Mouse (Mus musculus) neural tube, embryonic 15.5 days (tissue): Measurements from ENCODE around the gene Stab2. TPM values are rescaled to one million over a fixed set of nuclear protein-coding genes. Genes with fewer than 3 reads are reported as not detected.

Experiments used
- ATAC-seq: fragments of 200-750 bp; cut with Nextera tagmentation; 2 replicates; pipeline ENCODE4 v1.8.0; 2017; ENCODE audit warnings: mild to moderate bottlenecking, moderate TSS enrichment, moderate library complexity; ENCODE audit not compliant: low FRiP score
- H3K27ac ChIP-seq: fragments of 300-500 bp; sonication (generic); replicated peaks from 2 replicates; pipeline ENCODE4 v1.5.1; 2015; ENCODE audit warnings: mild to moderate bottlenecking, inconsistent platforms
- H3K27me3 ChIP-seq: fragments of 300-500 bp; sonication (generic); replicated peaks from 2 replicates; pipeline ENCODE4 v1.6.1; 2015; ENCODE audit warnings: inconsistent platforms
- H3K36me3 ChIP-seq: fragments of 300-500 bp; sonication (generic); 2 replicates; pipeline ENCODE4 v1.6.1; 2015; ENCODE audit warnings: inconsistent platforms
- H3K4me1 ChIP-seq: fragments of 300-500 bp; sonication (generic); 2 replicates; pipeline ENCODE4 v1.6.1; 2015; ENCODE audit warnings: inconsistent platforms
- H3K4me2 ChIP-seq: fragments of 300-500 bp; sonication (generic); 2 replicates; pipeline ENCODE4 v1.6.1; 2015; ENCODE audit warnings: inconsistent platforms, mild to moderate bottlenecking, moderate library complexity
- H3K4me3 ChIP-seq: fragments of 300-500 bp; sonication (generic); replicated peaks from 2 replicates; pipeline ENCODE4 v1.5.1; 2015; ENCODE audit warnings: mild to moderate bottlenecking, inconsistent platforms
- H3K9ac ChIP-seq: fragments of 300-500 bp; sonication (generic); replicated peaks from 2 replicates; pipeline ENCODE4 v1.6.1; 2015; ENCODE audit warnings: mild to moderate bottlenecking, inconsistent platforms
- H3K9me3 ChIP-seq: fragments of 300-500 bp; sonication (generic); replicated peaks from 2 replicates; pipeline ENCODE4 v1.6.1; 2016; ENCODE audit warnings: inconsistent platforms
- WGBS: fragments of 180-500 bp; shearing (Covaris S2); methylation state at CpG from one replicate; pipeline ENCODE4 v1.1.7; 2015; ENCODE audit warnings: mixed read lengths; 5-methylcytosine and 5-hydroxymethylcytosine counted together
- polyA plus RNA-seq: library from polyadenylated mRNA; unstranded; fragments of >200 nt; fragmentation: Nextera tagmentation; extraction: Ambion mirVana; gene quantifications from 2 replicates; pipeline ENCODE4 v1.2.1, GENCODE M21; 2015

The Stab2 gene
- polyA plus RNA-seq, 1 experiment from 2014 or later: 0.33 TPM

DNA sequence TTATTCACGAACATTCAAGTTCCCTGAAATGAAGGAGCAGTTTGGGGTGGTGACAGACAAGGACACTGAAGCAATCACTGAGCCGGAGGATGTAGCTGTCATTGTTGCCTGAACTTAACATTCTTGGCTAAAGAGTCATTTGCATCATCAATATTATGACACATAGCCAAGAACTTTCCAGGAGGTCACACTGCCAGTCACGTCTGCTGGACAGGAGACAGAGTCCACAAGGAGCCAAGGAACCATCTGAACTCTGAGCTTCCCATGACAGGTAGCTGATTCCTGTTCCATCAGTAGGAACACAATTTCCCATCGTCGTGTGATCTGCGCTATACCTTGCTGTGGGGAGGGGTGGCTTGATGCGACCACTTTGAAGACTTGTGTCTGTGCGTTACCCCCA, 24.9 kb upstream of the Stab2 start:
- Histone ChIP-seq H3K4me1 (peaks cover 13% of the 10 kb centered on the region), H3K27me3 (no peaks in the 10 kb centered on the region), H3K4me3 (no peak overlapping the region), H3K9me3 (no peaks in the 10 kb centered on the region), H3K36me3 (no peaks in the 10 kb centered on the region), H3K9ac (no peak overlapping the region), H3K4me2 (no peak overlapping the region), H3K27ac (no peak overlapping the region)
- 90% methylated on average over 8 of the region's 8 CpGs for WGBS
- ATAC-seq: no peak

DNA sequence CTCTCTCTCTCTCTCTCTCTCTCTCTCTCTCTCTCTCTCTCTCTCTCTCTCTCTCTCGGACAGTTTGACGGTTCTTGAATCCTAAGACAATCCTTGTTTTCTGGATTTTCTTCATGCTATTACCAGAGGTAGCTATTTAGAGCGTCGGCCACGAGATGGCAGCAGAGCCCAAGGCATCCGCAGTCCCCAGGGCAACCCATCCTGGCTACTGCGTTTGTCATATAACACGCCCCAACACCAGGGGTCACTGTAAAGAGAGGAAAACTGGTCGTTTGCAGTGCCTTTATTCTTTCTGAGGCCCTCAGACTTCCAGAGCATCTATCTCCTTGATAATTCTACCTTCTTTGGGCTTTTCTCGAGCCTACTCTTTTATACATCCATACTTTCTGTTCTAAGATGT, 17.1 kb upstream of the Stab2 start:
- no peaks in the 10 kb centered on the region for H3K9me3 ChIP-seq

DNA sequence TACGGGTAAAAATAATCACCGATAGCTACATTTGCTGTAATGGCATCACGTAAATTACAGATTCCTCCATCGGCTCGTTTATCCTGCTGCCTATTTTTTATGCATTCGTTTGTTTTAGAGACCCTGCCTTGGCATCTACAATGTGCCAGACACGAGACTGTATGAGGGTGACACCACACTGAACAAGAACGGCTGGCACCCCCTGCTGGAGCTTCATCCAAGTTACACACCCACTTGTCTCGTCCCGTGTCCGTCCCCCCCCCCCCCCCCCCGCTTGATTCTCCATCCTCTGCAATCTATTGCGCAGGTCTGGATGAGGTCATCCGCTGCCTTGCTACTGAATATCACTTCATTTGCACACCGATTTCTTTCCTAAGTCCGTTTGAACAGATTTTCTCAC, 12.9 kb upstream of the Stab2 start:
- no peak for ATAC-seq
- 47% methylated on average over 15 of the region's 16 CpGs for WGBS
- no peak overlapping the region for H3K4me3 ChIP-seq

More for the DNA sequence above, 17.1 kb upstream of the Stab2 start:
- no peak overlapping the region for H3K9ac ChIP-seq
- H3K27ac ChIP-seq: no peak overlapping the region
- H3K4me1 ChIP-seq: no peaks in the 10 kb centered on the region
- WGBS: 2% methylated on average over 8 of the region's 10 CpGs
- H3K4me3 ChIP-seq: no peak overlapping the region
- no peaks in the 10 kb centered on the region for H3K27me3 ChIP-seq
- peak; percentile 91 for ATAC-seq
- no peaks in the 10 kb centered on the region for H3K36me3 ChIP-seq
- H3K4me2 ChIP-seq: no peak overlapping the region

DNA sequence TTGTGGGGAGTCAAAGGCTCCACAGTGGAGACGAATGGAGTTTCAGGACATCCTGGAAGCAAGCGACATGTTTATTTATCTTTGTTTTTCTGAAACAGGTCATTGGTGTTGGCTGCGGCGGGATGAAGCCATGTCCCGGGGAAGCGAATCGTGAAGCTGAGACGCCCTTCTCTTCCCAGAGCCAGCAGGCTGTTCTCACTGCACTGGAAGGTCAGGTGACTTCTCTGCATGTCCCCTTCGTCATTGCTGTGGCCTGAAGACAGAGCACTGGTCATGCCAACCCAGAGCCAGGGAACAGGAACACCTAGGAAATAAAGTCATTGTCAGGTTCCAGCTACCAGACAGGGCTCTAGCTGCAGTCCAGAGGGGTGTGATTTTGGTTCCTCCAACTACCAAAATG, 11.1 kb upstream of the Stab2 start:
- Histone ChIP-seq H3K9ac (no peak overlapping the region), H3K27me3 (no peaks in the 10 kb centered on the region), H3K9me3 (no peaks in the 10 kb centered on the region), H3K4me3 (no peak overlapping the region), H3K27ac (no peak overlapping the region), H3K36me3 (no peaks in the 10 kb centered on the region), H3K4me1 (peaks cover 12% of the 10 kb centered on the region; the same call in 1 of the 2 replicates), H3K4me2 (no peak overlapping the region)
- ATAC-seq: peak; percentile 21; the same call in 1 of the 2 replicates
- WGBS: 72% methylated on average over 9 of the region's 9 CpGs

More for the DNA sequence above, 12.9 kb upstream of the Stab2 start:
- Histone ChIP-seq H3K9ac (no peak overlapping the region), H3K4me1 (peaks cover 12% of the 10 kb centered on the region; the same call in 1 of the 2 replicates), H3K9me3 (no peaks in the 10 kb centered on the region), H3K36me3 (no peaks in the 10 kb centered on the region), H3K27me3 (no peaks in the 10 kb centered on the region), H3K27ac (no peak overlapping the region), H3K4me2 (no peak overlapping the region)

DNA sequence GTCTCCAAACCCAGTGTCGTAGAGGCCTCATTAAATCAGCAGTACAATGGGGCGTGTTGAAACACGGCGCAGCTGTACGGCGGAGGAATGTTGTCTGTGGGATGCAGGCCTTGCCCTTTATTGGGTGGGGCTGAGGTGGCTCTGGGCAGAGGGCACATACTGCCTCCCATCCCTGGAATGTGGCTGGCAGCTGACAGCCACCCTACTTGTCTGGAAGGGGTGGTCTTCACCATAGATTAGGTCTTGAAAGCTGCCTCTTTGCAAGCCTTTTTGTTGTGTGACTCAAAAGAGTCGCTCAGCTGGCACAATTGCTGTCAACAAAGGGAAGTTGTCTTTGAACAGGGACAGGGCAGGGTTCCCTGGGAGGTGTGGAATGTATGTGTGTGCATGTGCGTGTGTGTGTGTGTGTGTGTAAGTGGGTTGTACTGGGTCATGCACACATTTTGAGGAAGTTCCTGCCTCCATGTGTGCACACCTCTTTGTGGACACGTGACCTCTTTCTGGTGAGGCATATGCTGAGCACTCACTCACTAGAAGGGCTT, 8.4 kb upstream of the Stab2 start:
- Histone ChIP-seq H3K4me3 (no peak overlapping the region), H3K9ac (no peak overlapping the region), H3K27me3 (no peaks in the 10 kb centered on the region), H3K9me3 (no peaks in the 10 kb centered on the region), H3K4me2 (no peak overlapping the region), H3K4me1 (peaks cover 12% of the 10 kb centered on the region; the same call in 1 of the 2 replicates), H3K36me3 (no peaks in the 10 kb centered on the region), H3K27ac (no peak overlapping the region)
- no peak for ATAC-seq
- 15% methylated on average over 9 of the region's 9 CpGs for WGBS

DNA sequence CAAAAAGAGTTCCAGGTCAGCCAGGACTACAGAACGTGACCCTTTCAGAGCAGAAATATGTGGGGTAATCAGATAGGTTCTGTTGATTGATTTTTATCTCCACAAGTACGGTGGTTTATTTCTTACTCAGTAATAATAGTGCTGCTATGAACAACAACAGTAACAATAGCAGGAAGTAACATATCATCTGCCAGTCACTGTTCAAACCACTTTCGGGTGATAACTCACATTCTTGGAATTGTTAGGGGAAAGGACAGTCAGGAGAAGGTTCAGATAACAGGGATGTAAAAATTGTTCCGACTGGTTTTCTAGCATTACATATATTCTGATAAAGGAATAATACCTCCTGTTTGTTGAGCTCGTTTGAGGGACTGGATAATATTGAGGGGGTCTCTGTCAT, 7.6 kb upstream of the Stab2 start:
- Histone ChIP-seq H3K4me1 (peaks cover 12% of the 10 kb centered on the region; the same call in 1 of the 2 replicates), H3K36me3 (no peaks in the 10 kb centered on the region), H3K4me3 (no peak overlapping the region), H3K4me2 (no peak overlapping the region), H3K27me3 (no peaks in the 10 kb centered on the region), H3K27ac (no peak overlapping the region), H3K9me3 (no peaks in the 10 kb centered on the region), H3K9ac (no peak overlapping the region)
- 64% methylated on average over 5 of the region's 5 CpGs for WGBS
- ATAC-seq: no peak

DNA sequence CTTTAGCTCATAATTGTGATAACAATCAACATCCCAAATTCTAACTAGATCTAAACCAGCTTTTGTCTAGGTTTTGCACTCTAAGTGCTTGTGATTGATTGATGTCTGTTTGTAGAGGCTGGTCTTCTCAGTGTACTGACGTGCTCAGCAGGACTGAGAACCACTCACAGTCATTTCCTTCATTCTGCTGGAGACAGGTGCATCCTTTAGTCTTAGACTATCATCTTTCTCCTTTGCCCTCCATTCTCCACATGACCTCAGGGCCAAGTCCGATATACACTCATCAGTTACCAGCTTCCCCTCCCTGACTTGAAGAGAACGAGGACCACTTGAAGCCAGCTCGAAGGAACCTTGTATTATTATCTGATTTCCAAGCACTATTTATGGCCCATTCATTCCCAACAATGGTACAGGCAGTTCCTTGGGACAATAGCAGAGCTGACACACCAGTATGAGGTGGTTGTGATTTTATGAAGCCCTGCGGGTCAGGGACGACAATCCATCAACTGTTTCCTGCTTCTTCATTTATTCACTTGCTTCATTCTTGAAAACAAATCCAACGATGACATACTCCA, 6.7 kb upstream of the Stab2 start:
- Histone ChIP-seq H3K4me3 (no peak overlapping the region), H3K4me1 (peaks cover 11% of the 10 kb centered on the region; the same call in 1 of the 2 replicates), H3K9ac (no peak overlapping the region), H3K9me3 (no peaks in the 10 kb centered on the region), H3K27ac (no peak overlapping the region), H3K27me3 (no peaks in the 10 kb centered on the region), H3K36me3 (no peaks in the 10 kb centered on the region), H3K4me2 (no peak overlapping the region)
- WGBS: 27% methylated on average over 7 of the region's 7 CpGs
- no peak for ATAC-seq

DNA sequence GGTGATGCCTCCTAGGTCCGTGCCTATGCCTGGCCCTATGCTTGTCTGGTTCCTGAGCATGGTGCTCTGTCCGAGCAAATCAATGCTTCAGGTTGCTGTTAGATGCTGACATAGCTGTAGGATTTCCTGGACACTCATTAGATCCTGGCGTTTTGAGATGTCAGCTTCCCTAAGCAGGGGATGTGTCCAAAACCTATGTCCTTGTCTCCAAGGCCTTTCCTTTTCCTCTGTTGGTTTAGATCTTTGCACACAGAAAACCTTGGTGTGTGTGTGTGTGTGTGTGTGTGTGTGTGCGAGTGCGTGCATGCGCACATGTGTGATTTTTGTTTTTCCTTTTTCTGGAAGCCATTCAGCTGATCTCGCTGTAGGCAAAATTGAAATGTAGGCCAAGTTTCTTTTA, 4.3 kb upstream of the Stab2 start:
- no peaks in the 10 kb centered on the region for H3K27me3 ChIP-seq
- no peak overlapping the region for H3K9ac ChIP-seq
- 95% methylated on average over 7 of the region's 7 CpGs for WGBS
- peaks cover 4% of the 10 kb centered on the region; the same call in 1 of the 2 replicates for H3K4me1 ChIP-seq
- H3K4me3 ChIP-seq: no peak overlapping the region
- no peak overlapping the region for H3K27ac ChIP-seq
- H3K9me3 ChIP-seq: no peaks in the 10 kb centered on the region
- no peak for ATAC-seq
- no peak overlapping the region for H3K4me2 ChIP-seq
- no peaks in the 10 kb centered on the region for H3K36me3 ChIP-seq

DNA sequence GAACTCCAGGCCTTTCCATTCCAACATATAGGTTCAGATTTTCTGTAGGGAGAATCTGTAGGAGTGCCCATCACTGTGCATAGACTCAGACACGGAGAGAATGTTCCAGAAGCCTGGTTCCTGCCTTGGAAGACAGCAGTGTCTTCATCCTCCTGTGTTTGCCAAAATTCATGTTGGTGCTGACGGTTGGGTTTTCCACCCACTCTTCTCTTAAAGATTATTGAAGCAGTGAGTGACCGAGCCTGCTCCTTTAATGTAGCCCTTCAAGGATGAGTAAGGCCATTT, 332 bp upstream of the Stab2 start:
- H3K4me3 ChIP-seq: no peak overlapping the region
- no peak overlapping the region for H3K4me2 ChIP-seq
- no peak overlapping the region for H3K9ac ChIP-seq
- no peaks in the 10 kb centered on the region for H3K27me3 ChIP-seq
- no peak for ATAC-seq
- no peaks in the 10 kb centered on the region for H3K36me3 ChIP-seq
- H3K9me3 ChIP-seq: no peaks in the 10 kb centered on the region
- H3K4me1 ChIP-seq: no peaks in the 10 kb centered on the region
- no peak overlapping the region for H3K27ac ChIP-seq
- 90% methylated on average over 3 of the region's 3 CpGs for WGBS

DNA sequence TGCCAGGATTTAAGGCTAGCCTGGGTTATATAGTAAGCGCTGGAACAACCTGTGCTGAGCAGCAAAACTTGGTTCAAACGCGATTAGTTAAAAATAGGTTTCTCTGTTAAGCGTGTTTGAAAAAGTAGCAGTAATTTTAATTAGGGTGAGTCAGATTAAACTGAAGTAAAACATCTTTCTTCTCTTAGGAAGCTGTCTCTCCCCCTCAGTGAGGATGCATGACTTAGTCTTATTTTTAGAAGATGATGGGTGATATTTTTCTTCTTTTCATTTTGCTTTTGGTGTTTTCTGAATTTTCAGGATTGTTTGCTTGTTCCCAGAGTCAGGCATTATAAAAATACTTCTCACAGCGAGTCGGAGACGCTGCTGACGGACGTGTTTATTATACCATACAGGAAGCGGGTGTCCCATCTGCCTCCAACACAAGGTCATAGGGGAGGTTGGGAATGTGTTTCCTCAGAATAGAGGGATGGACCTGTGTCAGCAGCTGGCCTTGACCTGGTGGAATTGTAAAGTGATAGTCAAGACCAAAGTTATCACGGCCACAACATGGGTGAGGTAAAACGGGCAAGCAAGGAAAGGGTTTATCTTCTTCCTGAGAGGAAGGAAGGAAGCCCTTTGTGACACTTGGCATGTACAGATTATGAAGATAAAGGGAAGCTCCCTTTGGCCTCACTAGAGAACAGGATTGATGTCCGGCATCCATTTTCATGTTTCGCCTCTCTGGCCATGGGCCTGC, 15.4 kb downstream of the Stab2 start:
- Histone ChIP-seq H3K4me3 (no peak overlapping the region), H3K27me3 (no peaks in the 10 kb centered on the region), H3K9me3 (no peaks in the 10 kb centered on the region), H3K9ac (no peak overlapping the region), H3K36me3 (no peaks in the 10 kb centered on the region), H3K4me2 (no peak overlapping the region), H3K4me1 (no peaks in the 10 kb centered on the region), H3K27ac (no peak overlapping the region)
- 87% methylated on average over 14 of the region's 14 CpGs for WGBS
- ATAC-seq: no peak

DNA sequence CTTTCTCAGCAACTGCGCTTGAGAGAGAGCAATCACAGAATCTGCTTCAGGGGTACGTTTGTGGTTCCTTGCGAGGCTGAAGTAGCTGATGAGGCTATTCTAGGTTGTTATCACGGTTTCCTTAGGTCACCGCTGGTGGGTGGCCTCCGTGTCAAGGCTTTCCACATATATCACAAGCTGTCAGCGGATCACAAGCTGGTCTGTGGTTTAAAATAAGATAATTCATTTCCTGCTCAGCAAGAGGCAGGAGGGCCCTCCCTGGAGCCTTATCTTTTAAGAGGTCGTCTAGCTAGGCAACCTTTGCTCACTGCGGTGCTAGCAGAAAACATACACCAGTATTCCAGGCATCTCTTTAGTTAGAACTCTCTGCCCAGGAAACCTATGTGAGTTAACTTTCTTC, 17.2 kb downstream of the Stab2 start:
- no peaks in the 10 kb centered on the region for H3K4me1 ChIP-seq
- H3K27me3 ChIP-seq: no peaks in the 10 kb centered on the region
- no peak overlapping the region for H3K9ac ChIP-seq
- WGBS: 68% methylated on average over 9 of the region's 9 CpGs
- H3K9me3 ChIP-seq: no peaks in the 10 kb centered on the region
- H3K36me3 ChIP-seq: no peaks in the 10 kb centered on the region
- no peak overlapping the region for H3K4me3 ChIP-seq
- ATAC-seq: no peak
- H3K4me2 ChIP-seq: no peak overlapping the region
- H3K27ac ChIP-seq: no peak overlapping the region

DNA sequence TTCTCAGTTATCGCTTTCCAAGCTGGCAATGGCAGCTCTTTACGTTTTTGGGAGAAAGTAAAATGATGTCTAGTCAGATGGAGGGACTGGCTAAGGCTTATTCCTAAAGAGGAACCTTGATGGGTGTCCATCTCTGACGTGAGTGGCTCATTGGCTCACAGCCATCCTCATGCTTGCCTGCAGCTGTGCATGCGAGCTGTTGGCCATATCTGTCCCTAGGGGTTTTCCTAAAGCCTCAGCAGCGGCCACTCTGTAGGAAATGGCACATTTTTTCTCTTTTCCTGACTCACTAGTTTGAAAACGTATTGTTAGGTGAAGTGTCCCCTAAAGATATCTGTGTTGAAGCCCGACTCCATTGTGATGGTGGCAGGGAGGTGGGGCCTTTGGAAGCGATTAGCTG, 18.0 kb downstream of the Stab2 start:
- ATAC-seq: no peak
- Histone ChIP-seq H3K4me3 (no peak overlapping the region), H3K36me3 (no peaks in the 10 kb centered on the region), H3K27me3 (no peaks in the 10 kb centered on the region), H3K9me3 (no peaks in the 10 kb centered on the region), H3K9ac (no peak overlapping the region), H3K4me2 (no peak overlapping the region), H3K27ac (no peak overlapping the region), H3K4me1 (no peaks in the 10 kb centered on the region)
- 57% methylated on average over 8 of the region's 8 CpGs for WGBS
